Mouse (Mus musculus): ENCODE results near the gene Pank3.

DNA sequence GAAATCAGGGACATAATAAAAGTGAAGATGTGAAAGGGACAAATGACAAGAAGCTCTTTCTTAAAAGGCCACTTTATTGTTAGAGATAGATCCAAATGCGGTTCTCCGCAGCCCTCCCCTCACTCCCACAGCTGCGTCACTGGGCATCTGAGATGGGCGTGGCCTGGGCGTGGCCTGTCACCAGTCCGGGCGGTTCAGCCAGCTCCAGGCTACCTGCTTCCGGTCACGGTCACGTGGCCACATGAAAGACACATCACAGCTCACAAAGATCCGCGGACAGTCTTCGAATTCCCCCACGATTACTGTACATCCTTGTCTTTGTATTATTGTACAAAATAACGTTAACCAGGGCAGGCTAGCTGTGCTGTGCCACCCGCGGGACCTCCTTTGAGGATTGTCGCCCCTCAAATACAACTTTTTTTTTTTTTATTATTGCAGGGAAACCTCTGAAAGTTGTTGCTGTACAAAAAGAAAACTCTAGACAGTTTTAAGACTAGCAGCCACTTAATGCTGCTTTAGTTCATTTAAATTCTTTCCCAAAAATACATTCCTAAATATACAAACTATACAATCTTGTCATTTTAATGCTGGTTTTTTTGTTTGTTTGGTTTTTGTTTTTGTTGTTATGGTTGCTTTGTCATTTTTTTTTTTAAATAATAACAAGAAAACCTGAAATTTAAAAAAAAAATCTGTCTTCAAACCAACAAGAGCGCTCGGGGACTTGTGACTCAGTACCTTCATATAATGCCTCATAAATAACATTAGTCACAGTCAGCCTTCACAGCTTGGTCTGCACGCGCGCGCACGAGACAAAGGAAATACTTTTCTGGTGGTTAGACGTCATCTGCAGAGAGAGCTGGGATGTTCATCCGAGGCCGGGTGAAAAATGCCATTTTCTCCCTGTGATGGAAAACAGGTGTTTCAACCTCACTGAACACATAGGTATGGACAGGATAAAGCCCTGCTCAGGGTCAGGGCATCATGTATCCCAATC, 69.4 kb downstream of the Pank3 start:
- TF ChIP-seq HCFC1 (IDR thresholded peaks at IDR 0.05; ENCODE audit: borderline replicate concordance, insufficient read depth, low read length) (no peak), CHD2 (IDR thresholded peaks at IDR 0.05; ENCODE audit: low read depth, low read length) (no peak)

Data from ES-E14 (cell line).